Mouse (Mus musculus) forebrain, embryonic 11.5 days (tissue): ENCODE measurements around the gene Trip13. TPM values are rescaled to one million over a fixed set of nuclear protein-coding genes. Genes with fewer than 3 reads are reported as not detected.

Experiments used
- ATAC-seq: fragments of 200-750 bp; cut with Nextera tagmentation; replicated peaks from 2 replicates; pipeline ENCODE4 v1.8.0; 2017; ENCODE audit warnings: moderate TSS enrichment; ENCODE audit not compliant: low FRiP score
- DNase-seq: peaks from one replicate; pipeline ENCODE4 v3.0.0-alpha.2; 2017; ENCODE audit warnings: low spot score
- H3K27ac ChIP-seq: fragments of 300-500 bp; sonication (generic); 2 replicates; pipeline ENCODE4 v1.5.1; 2014; ENCODE audit warnings: low read depth, low read length
- H3K27me3 ChIP-seq: fragments of 300-500 bp; sonication (generic); 2 replicates; pipeline ENCODE4 v1.6.1; 2014; ENCODE audit warnings: mild to moderate bottlenecking, low read length, mixed read lengths; ENCODE audit not compliant: control insufficient read depth, insufficient read depth
- H3K36me3 ChIP-seq: fragments of 300-500 bp; sonication (generic); 2 replicates; pipeline ENCODE4 v1.6.1; 2014; ENCODE audit warnings: mild to moderate bottlenecking, low read length, moderate library complexity, mixed read lengths; ENCODE audit not compliant: control insufficient read depth, insufficient read depth
- H3K4me1 ChIP-seq: fragments of 300-500 bp; sonication (generic); replicated peaks from 2 replicates; pipeline ENCODE4 v1.6.1; 2014; ENCODE audit warnings: low read length, mixed read lengths; ENCODE audit not compliant: control insufficient read depth, insufficient read depth
- H3K4me2 ChIP-seq: fragments of 300-500 bp; sonication (generic); 2 replicates; pipeline ENCODE4 v1.6.1; 2014; ENCODE audit warnings: low read depth, mild to moderate bottlenecking, low read length, moderate library complexity, mixed read lengths; ENCODE audit not compliant: severe bottlenecking
- H3K4me3 ChIP-seq: fragments of 300-500 bp; sonication (generic); 2 replicates; pipeline ENCODE4 v1.5.1; 2014; ENCODE audit warnings: low read depth, low read length
- H3K9ac ChIP-seq: fragments of 300-500 bp; sonication (generic); 2 replicates; pipeline ENCODE4 v1.6.1; 2014; ENCODE audit warnings: low read length
- H3K9me3 ChIP-seq: fragments of 300-500 bp; sonication (generic); 2 replicates; pipeline ENCODE4 v1.6.1; 2016; ENCODE audit warnings: low read length, mixed read lengths; ENCODE audit not compliant: control insufficient read depth
- WGBS: fragments of 180-500 bp; shearing (Covaris S2); extraction: QIAGEN DNeasy Blood & Tissue Kit; methylation state at CpG from one replicate; pipeline ENCODE4 v1.1.7; 2014; 5-methylcytosine and 5-hydroxymethylcytosine counted together
- microRNA-seq: library from miRNA; unstranded; fragments of <30 nt; microRNA quantifications from one replicate; pipeline ENCODE4, GENCODE M21; 2016; ENCODE audit not compliant: insufficient number of aligned reads
- polyA plus RNA-seq: library from polyadenylated mRNA; unstranded; fragments of >200 nt; fragmentation: Nextera tagmentation; extraction: Ambion mirVana; gene quantifications from 2 replicates; pipeline ENCODE4 v1.2.1, GENCODE M21; 2014

Gene Trip13
- polyA plus RNA-seq, 1 experiment from 2014 or later, result 59.9 TPM

DNA sequence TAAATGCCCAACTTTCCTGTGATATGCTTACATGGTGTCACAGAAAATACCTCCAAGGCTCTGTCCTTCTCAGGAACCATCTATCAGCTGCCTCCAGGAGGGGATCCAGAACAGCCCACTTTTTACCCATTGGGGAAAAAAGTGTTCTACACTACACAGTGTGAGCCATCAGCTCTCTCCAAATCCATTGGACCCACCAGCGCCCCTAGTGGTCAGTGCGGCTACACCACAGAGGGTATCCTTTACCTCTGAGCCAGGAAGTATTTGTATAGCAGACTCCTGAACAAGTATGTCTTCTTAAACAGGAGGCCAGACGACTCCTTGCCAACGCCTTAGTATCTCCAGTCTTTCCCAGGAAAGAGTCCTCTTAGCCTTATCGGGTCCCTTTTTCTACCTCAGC, 57.8 kb downstream of the Trip13 start:
- no peaks in the 10 kb centered on the region for H3K27me3 ChIP-seq
- no peak overlapping the region for H3K4me3 ChIP-seq
- DNase-seq (peak; percentile 53), ATAC-seq (no peak)
- no peaks in the 10 kb centered on the region for H3K9me3 ChIP-seq
- H3K4me1 ChIP-seq, result no peaks in the 10 kb centered on the region
- H3K4me2 ChIP-seq, result no peak overlapping the region
- no peaks in the 10 kb centered on the region for H3K36me3 ChIP-seq
- H3K27ac ChIP-seq, result no peak overlapping the region
- 85% methylated on average over 5 of the region's 5 CpGs for WGBS
- H3K9ac ChIP-seq, result no peak overlapping the region

DNA sequence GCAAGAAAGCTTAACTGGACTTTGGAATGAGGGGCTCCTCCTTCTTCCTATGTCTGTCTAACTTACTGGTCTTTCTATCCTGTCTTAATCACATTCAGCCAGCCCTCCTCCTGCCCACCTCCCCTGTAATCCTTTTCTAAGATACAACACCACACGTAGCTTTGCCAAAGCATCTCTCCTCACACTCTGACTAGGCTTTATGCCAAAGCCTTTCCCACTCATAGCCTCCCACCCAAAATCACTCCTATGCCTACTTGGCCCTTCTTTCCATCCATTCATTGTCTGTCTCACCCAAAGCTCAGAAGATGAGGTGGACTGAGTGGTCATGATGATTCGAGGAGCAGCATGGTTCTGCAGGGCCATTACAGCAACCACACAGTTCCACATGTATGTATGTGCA, 65.4 kb downstream of the Trip13 start:
- no peak overlapping the region for H3K4me2 ChIP-seq
- no peaks in the 10 kb centered on the region for H3K9me3 ChIP-seq
- DNase-seq (no peak), ATAC-seq (no peak)
- H3K27ac ChIP-seq, result no peak overlapping the region
- H3K9ac ChIP-seq, result no peak overlapping the region
- no peaks in the 10 kb centered on the region for H3K36me3 ChIP-seq
- no peak overlapping the region for H3K4me3 ChIP-seq
- no peaks in the 10 kb centered on the region for H3K27me3 ChIP-seq
- H3K4me1 ChIP-seq, result 0 out of 2 replicates have a peak, but pooled peaks cover 1% of the 10 kb centered on the region
- WGBS, result 62% methylated on average over 2 of the region's 2 CpGs

Small RNA genes within 50 kb of the gene (microRNA-seq; reads per million reads assigned to microRNA genes)
- not detected for gene Gm25197

Other genes starting within 250 kb of the Trip13 start
- gene Slc6a19, start 232.9 kb downstream of the Trip13 start, polyA plus RNA-seq, result not detected in 2 replicates
- gene Slc12a7, start 204.7 kb downstream of the Trip13 start, polyA plus RNA-seq, result 55.6 and 60.2 TPM in 2 replicates
- 12.3 and 13.5 TPM in 2 replicates for gene Nkd2, start 90.2 kb downstream of the Trip13 start, polyA plus RNA-seq
- gene Brd9, start within 50 bp of the Trip13 start, polyA plus RNA-seq, result 73.2 and 73.4 TPM in 2 replicates
- gene Zdhhc11, start 26.1 kb upstream of the Trip13 start, polyA plus RNA-seq, result not detected in 2 replicates
- gene Tppp, start 71.6 kb upstream of the Trip13 start, polyA plus RNA-seq, result 3.3 and 3.6 TPM in 2 replicates
- gene Cep72, start 124.5 kb upstream of the Trip13 start, polyA plus RNA-seq, result 24.6 and 26.1 TPM in 2 replicates
- gene Slc9a3, start 183.7 kb upstream of the Trip13 start, polyA plus RNA-seq, result not detected in 2 replicates